Mouse (Mus musculus) left cerebral cortex, adult 2 months (tissue): ENCODE data around the gene Tnrc6c. TPM values are rescaled to one million over a fixed set of nuclear protein-coding genes. Genes with fewer than 3 reads are reported as not detected.

Source experiments
- DNase-seq, 2 experiments: peaks; one replicate each; pipeline ENCODE4 v3.0.0; 2021 to 2022; ENCODE audit warnings: low spot score in 2 of 2, mixed read lengths in 1 of 2; ENCODE audit errors: extremely low spot score in 1 of 2
- H3K27ac ChIP-seq: fragments of 200-600 bp; 2 replicates; pipeline ENCODE4 v1.8.1; 2022
- H3K4me3 ChIP-seq: fragments of 200-600 bp; 2 replicates; pipeline ENCODE4 v1.8.1; 2022
- CTCF ChIP-seq: fragments of 200-600 bp; IDR thresholded peaks from 2 replicates; pipeline ENCODE4 v1.8.1; 2022; ENCODE audit warnings: antibody characterized with exemption, mild to moderate bottlenecking, moderate library complexity
- intact Hi-C: fragments of 180-260 bp; cut with DNase I; formaldehyde crosslinking; loops from one replicate; pipeline ENCODE4 v1.15.1; 2025
- total RNA-seq, 2 experiments: library from RNA; stranded (reverse); gene quantifications; 2 replicates each; pipeline ENCODE4 v1.2.3; 2021

Gene Tnrc6c
- total RNA-seq, 2 experiments from 2014 or later: 58.5 to 62.9 TPM

DNA sequence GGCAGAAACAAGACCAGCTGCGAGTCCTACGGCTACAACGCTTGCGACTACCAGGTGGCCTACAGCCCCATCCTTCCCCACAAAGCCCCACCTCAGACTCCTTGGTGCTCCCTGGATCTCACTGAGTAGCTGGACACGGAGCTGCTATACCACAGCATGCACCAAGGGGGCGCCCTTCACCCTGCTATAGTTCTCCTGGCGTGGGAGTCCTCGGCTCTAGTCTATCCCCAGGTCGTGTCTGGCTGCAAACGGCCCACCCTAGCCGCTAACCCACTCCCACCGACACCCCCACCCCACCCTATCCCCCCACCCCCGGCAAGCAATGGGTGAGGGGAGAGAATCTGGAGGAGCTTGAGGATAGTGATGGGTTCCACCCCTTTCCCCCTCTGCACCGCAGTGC lies 136.2 kb downstream of the Tnrc6c start:
- peak; percentile 82 for TF ChIP-seq CTCF
- peak in 1 of 2 experiments; percentile 62 for DNase-seq
- no peak overlapping the region for H3K27ac ChIP-seq
- no peak overlapping the region for H3K4me3 ChIP-seq
- intact Hi-C loops: loop anchor here (1.0 kb wide), 1 partner anchor 34 kb away; no protein-coding TSS in a partner anchor

GRCm38 (mm10) chr11:117790703-117791440 lies 136.8 kb downstream of the Tnrc6c start:
- TF ChIP-seq CTCF: no peak; the same call in 1 of the 2 replicates
- no peak overlapping the region for H3K27ac ChIP-seq
- intact Hi-C loops: loop anchor here (1.0 kb wide), 1 partner anchor 33 kb away; no protein-coding TSS in a partner anchor
- DNase-seq: no peak
- no peak overlapping the region for H3K4me3 ChIP-seq

DNA sequence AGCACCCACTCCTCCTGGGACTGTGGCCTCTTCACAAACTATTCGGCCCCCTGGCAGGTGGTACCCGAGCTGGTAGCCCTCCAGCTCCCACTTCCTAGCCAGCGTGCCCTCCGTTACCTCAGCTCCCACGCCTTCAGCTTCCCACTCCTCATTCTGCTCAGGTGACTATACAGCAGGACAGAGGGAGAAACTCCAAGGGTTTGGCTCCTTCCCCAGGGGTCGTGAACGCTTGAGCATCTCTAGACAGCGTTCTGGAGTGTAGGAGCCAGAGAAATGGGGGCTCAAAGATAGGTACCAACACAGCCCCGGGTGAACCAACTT lies 137.3 kb downstream of the Tnrc6c start:
- DNase-seq: no peak
- intact Hi-C loops: no loop called here

GRCm38 (mm10) chr11:117792281-117792888 lies 138.3 kb downstream of the Tnrc6c start:
- TF ChIP-seq CTCF: no peak
- intact Hi-C loops: no loop called here
- DNase-seq: no peak
- no peak overlapping the region for H3K27ac ChIP-seq
- no peak overlapping the region for H3K4me3 ChIP-seq

More for the DNA sequence above, 137.3 kb downstream of the Tnrc6c start:
- no peak for TF ChIP-seq CTCF
- no peak overlapping the region for H3K4me3 ChIP-seq
- no peak overlapping the region for H3K27ac ChIP-seq

DNA sequence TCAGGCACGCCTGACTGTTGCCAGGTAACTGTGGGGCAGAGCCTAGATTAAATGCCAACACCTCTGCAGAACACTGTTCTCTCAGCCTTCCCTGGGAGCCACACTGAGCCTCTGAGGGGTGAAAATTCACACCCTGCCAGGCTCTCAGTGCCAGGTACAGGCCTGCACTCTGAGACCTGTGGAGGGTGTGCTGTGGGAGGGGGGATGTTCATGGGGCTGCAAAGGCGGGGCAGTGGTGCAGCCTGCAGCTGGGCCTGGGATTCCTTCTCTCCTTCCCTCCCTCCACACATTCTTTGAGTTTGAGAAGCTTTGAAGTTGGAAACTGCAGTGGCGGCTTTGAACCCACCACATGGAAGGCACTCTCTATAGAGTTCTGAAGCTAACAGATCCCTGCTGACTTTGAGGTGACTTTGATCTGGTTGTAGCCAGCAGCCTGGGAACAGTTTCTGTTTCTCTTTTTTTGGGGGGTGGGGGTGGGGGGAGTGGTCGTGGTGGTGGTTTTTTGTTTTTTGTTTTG lies 140.0 kb downstream of the Tnrc6c start:
- no peak for DNase-seq
- no peak for TF ChIP-seq CTCF
- intact Hi-C loops: no loop called here
- Histone ChIP-seq H3K4me3 (no peak overlapping the region), H3K27ac (no peak overlapping the region)

DNA sequence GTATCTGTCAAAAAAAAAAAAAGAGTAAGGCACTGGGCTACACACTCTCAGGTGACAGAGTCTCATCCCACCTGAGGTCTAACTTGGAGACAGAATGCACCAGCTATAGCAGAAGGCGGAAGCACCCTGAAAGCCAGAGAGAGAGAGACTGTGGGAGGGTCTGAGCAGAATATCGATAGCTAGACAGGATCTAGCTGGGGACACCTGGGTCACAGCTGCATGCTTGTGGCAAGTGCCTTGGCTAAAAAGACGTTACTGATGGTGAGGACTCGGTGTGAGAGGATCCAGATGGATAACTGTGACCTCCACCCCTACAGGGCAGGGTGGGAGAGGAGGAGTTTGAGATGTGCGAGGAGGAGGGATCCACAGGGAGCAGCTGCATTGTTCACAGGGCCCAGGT lies 142.9 kb downstream of the Tnrc6c start:
- no peak for TF ChIP-seq CTCF
- Histone ChIP-seq H3K27ac (no peak overlapping the region), H3K4me3 (no peak overlapping the region)
- intact Hi-C loops: no loop called here
- no peak for DNase-seq

- no peak within 1 kb of the TSS for H3K27ac ChIP-seq
- intact Hi-C loops: no loop called here
- H3K4me3 ChIP-seq: no peak within 1 kb of the TSS
- no peak for TF ChIP-seq CTCF
- DNase-seq: no peak
Observed at GRCm38 (mm10) chr11:117797511-117798159, 143.5 kb downstream of the Tnrc6c start, which contains the start of gene 6030468B19Rik. Gene 6030468B19Rik, plus strand, starts transcription at chr11:117797660.

GRCm38 (mm10) chr11:117798160-117798541 lies 144.1 kb downstream of the Tnrc6c start:
- TF ChIP-seq CTCF: no peak
- DNase-seq: no peak
- Histone ChIP-seq H3K4me3 (no peak overlapping the region), H3K27ac (no peak overlapping the region)
- intact Hi-C loops: no loop called here

- no peak overlapping the region for H3K27ac ChIP-seq
- DNase-seq: no peak
- intact Hi-C loops: no loop called here
- H3K4me3 ChIP-seq: no peak overlapping the region
- TF ChIP-seq CTCF: no peak
Observed at GRCm38 (mm10) chr11:117799174-117799573, 145.1 kb downstream of the Tnrc6c start.

GRCm38 (mm10) chr11:117800038-117800437 lies 145.9 kb downstream of the Tnrc6c start:
- intact Hi-C loops: no loop called here
- Histone ChIP-seq H3K27ac (no peak overlapping the region), H3K4me3 (no peak overlapping the region)
- no peak for TF ChIP-seq CTCF
- DNase-seq: no peak

GRCm38 (mm10) chr11:117801650-117802049 lies 147.6 kb downstream of the Tnrc6c start:
- no peak for TF ChIP-seq CTCF

DNA sequence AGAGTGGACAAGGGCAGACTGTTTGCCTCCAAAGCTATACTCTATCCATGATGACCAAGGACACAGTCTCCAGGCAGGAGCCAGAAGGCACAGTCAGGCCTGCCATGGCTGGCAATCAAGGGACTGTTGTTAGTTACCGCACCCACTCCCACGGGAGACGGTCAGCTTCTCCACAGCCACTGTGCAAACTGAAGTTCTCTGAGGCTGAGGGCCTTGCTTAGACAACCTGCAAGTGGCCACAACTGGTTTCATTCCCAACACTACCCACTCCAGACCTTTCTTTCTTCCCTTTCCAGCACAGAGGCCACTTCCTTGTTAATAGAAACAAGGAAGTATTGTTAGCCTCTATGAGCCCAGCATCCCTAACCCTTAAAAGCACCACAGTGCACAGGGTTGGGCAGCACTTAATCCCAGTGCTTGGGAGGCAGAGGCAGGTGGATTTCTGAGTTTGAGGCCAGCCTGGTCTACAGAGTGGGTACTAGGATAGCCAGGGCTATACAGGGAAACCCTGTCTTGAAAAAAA lies 149.1 kb downstream of the Tnrc6c start:
- Histone ChIP-seq H3K4me3 (no peak overlapping the region), H3K27ac (no peak overlapping the region)
- TF ChIP-seq CTCF: no peak
- intact Hi-C loops: no loop called here
- DNase-seq: no peak

More at GRCm38 (mm10) chr11:117801650-117802049, 147.6 kb downstream of the Tnrc6c start:
- H3K4me3 ChIP-seq: no peak overlapping the region
- intact Hi-C loops: no loop called here
- H3K27ac ChIP-seq: no peak overlapping the region
- DNase-seq: no peak
